Mouse (Mus musculus) spleen, embryonic (tissue): ENCODE data around the gene Vmn2r37.
"Not testable (repeated sequence)": the region's sequence is repeated elsewhere in the genome, so short reads cannot be mapped to it uniquely, and the experiment has no call there.

Experiments
- CTCF ChIA-PET: fragments of 350-600 bp; sonication (Branson Sonifier 250); formaldehyde crosslinking; loops from one replicate; lab custom pipeline; 2022; lab: Charles Lee

The Vmn2r37 gene

DNA sequence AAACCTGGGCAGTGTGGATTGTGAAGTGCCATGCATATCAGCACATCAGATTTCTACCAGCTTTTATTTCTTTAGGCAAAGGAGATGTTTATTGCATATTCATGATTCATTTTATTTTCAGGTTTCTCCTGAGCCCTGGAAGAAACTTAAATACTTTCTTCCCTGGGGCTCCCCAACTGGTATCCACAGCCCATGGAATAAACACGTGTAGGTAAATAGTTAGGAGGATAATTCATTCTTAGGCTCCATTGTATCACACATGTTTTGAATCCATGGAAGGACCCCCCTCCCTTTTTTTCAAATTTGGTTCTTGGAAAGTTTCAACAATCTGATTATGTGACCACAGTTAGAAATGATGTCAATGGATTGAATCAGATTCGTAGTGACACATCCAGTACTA is at the start of gene Vmn2r37:
Gene Vmn2r37, minus strand, starts transcription at position 101 of the 400 bp plus-strand sequence.
- CTCF ChIA-PET: not testable (repeated sequence)
